Mouse (Mus musculus): ENCODE results near the gene Pfkfb2. TPM values are rescaled to one million over a fixed set of nuclear protein-coding genes. Genes with fewer than 3 reads are reported as not detected.

Pfkfb2 gene
- polyA plus RNA-seq, 1 experiment from 2014 or later, result 6.1 TPM

- Histone ChIP-seq H3K9ac (ENCODE audit: low read length) (no peak overlapping the region), H3K27ac (replicated peaks in 1 of 2; ENCODE audit: control insufficient read depth in 1 of 2, insufficient read depth in 1 of 2, low read depth in 2 of 2, low read length in 2 of 2) (no peak overlapping the region), H3K9me3 (ENCODE audit: control insufficient read depth, low read length) (no peaks in the 10 kb centered on the region), H3K4me1 (ENCODE audit: control insufficient read depth in 2 of 2, insufficient read depth in 2 of 2, low read length in 2 of 2) (0 out of 4 replicates have a peak, but pooled peaks cover 2% of the 10 kb centered on the region in 2 experiments), H3K4me2 (ENCODE audit: low read length) (no peak overlapping the region), H3K4me3 (ENCODE audit: control insufficient read depth in 1 of 2, insufficient read depth in 1 of 2, low read depth in 1 of 2, low read length in 2 of 2) (no peak overlapping the region), H3K36me3 (ENCODE audit: control insufficient read depth, insufficient read depth, low read length) (no peaks in the 10 kb centered on the region), H3K27me3 (ENCODE audit: control insufficient read depth, insufficient read depth, low read length) (no peaks in the 10 kb centered on the region)
- WGBS, result 83% methylated on average over 12 of the region's 12 CpGs
- no peak for ATAC-seq (ENCODE audit: insufficient number of reproducible peaks, insufficient read depth, low FRiP score, low read depth)
Observed at GRCm38 (mm10) chr1:130764027-130764461, 35.0 kb upstream of the Pfkfb2 start.

- Histone ChIP-seq H3K27ac (replicated peaks in 1 of 2; ENCODE audit: control insufficient read depth in 1 of 2, insufficient read depth in 1 of 2, low read depth in 2 of 2, low read length in 2 of 2) (no peak overlapping the region), H3K36me3 (ENCODE audit: control insufficient read depth, insufficient read depth, low read length) (no peaks in the 10 kb centered on the region), H3K4me2 (ENCODE audit: low read length) (no peak overlapping the region), H3K4me3 (ENCODE audit: control insufficient read depth in 1 of 2, insufficient read depth in 1 of 2, low read depth in 1 of 2, low read length in 2 of 2) (no peak overlapping the region), H3K9me3 (ENCODE audit: control insufficient read depth, low read length) (no peaks in the 10 kb centered on the region), H3K27me3 (ENCODE audit: control insufficient read depth, insufficient read depth, low read length) (no peaks in the 10 kb centered on the region), H3K9ac (ENCODE audit: low read length) (no peak overlapping the region), H3K4me1 (ENCODE audit: control insufficient read depth in 2 of 2, insufficient read depth in 2 of 2, low read length in 2 of 2) (0 out of 4 replicates have a peak, but pooled peaks cover 2% of the 10 kb centered on the region in 2 experiments)
- 52% methylated on average over 3 of the region's 3 CpGs for WGBS
- ATAC-seq (ENCODE audit: insufficient number of reproducible peaks, insufficient read depth, low FRiP score, low read depth), result no peak
Observed at GRCm38 (mm10) chr1:130762045-130762760, 33.1 kb upstream of the Pfkfb2 start.

GRCm38 (mm10) chr1:130761597-130761996 is 32.5 kb upstream of the Pfkfb2 start:
- WGBS, result 88% methylated on average over 1 of the region's 1 CpGs

GRCm38 (mm10) chr1:130759689-130760088 is 30.6 kb upstream of the Pfkfb2 start:
- Histone ChIP-seq H3K4me3 (ENCODE audit: control insufficient read depth in 1 of 2, insufficient read depth in 1 of 2, low read depth in 1 of 2, low read length in 2 of 2) (no peak overlapping the region), H3K27ac (replicated peaks in 1 of 2; ENCODE audit: control insufficient read depth in 1 of 2, insufficient read depth in 1 of 2, low read depth in 2 of 2, low read length in 2 of 2) (no peak overlapping the region), H3K9me3 (ENCODE audit: control insufficient read depth, low read length) (no peaks in the 10 kb centered on the region), H3K9ac (ENCODE audit: low read length) (no peak overlapping the region), H3K4me1 (ENCODE audit: control insufficient read depth in 2 of 2, insufficient read depth in 2 of 2, low read length in 2 of 2) (0 out of 4 replicates have a peak, but pooled peaks cover 2% of the 10 kb centered on the region in 2 experiments), H3K27me3 (ENCODE audit: control insufficient read depth, insufficient read depth, low read length) (no peaks in the 10 kb centered on the region), H3K4me2 (ENCODE audit: low read length) (no peak overlapping the region), H3K36me3 (ENCODE audit: control insufficient read depth, insufficient read depth, low read length) (no peaks in the 10 kb centered on the region)
- 18% methylated on average over 9 of the region's 9 CpGs for WGBS
- ATAC-seq (ENCODE audit: insufficient number of reproducible peaks, insufficient read depth, low FRiP score, low read depth), result no peak

More at GRCm38 (mm10) chr1:130761597-130761996, 32.5 kb upstream of the Pfkfb2 start:
- Histone ChIP-seq H3K27ac (replicated peaks in 1 of 2; ENCODE audit: control insufficient read depth in 1 of 2, insufficient read depth in 1 of 2, low read depth in 2 of 2, low read length in 2 of 2) (no peak overlapping the region), H3K27me3 (ENCODE audit: control insufficient read depth, insufficient read depth, low read length) (no peaks in the 10 kb centered on the region), H3K4me3 (ENCODE audit: control insufficient read depth in 1 of 2, insufficient read depth in 1 of 2, low read depth in 1 of 2, low read length in 2 of 2) (no peak overlapping the region), H3K36me3 (ENCODE audit: control insufficient read depth, insufficient read depth, low read length) (no peaks in the 10 kb centered on the region), H3K4me2 (ENCODE audit: low read length) (no peak overlapping the region), H3K4me1 (ENCODE audit: control insufficient read depth in 2 of 2, insufficient read depth in 2 of 2, low read length in 2 of 2) (0 out of 4 replicates have a peak, but pooled peaks cover 2% of the 10 kb centered on the region in 2 experiments), H3K9me3 (ENCODE audit: control insufficient read depth, low read length) (no peaks in the 10 kb centered on the region), H3K9ac (ENCODE audit: low read length) (no peak overlapping the region)
- ATAC-seq (ENCODE audit: insufficient number of reproducible peaks, insufficient read depth, low FRiP score, low read depth), result no peak

- H3K4me3 ChIP-seq (ENCODE audit: control insufficient read depth in 1 of 2, insufficient read depth in 1 of 2, low read depth in 1 of 2, low read length in 2 of 2), result no peak overlapping the region
- peaks cover 0 to 3% of the 10 kb centered on the region in 2 experiments; a peak in 1 of 4 replicates for H3K4me1 ChIP-seq (ENCODE audit: control insufficient read depth in 2 of 2, insufficient read depth in 2 of 2, low read length in 2 of 2)
- no peak overlapping the region for H3K4me2 ChIP-seq (ENCODE audit: low read length)
- no peak overlapping the region for H3K9ac ChIP-seq (ENCODE audit: low read length)
- 56% methylated on average over 3 of the region's 3 CpGs for WGBS
- no peaks in the 10 kb centered on the region for H3K36me3 ChIP-seq (ENCODE audit: control insufficient read depth, insufficient read depth, low read length)
- no peaks in the 10 kb centered on the region for H3K27me3 ChIP-seq (ENCODE audit: control insufficient read depth, insufficient read depth, low read length)
- H3K9me3 ChIP-seq (ENCODE audit: control insufficient read depth, low read length), result no peaks in the 10 kb centered on the region
- no peak for ATAC-seq (ENCODE audit: insufficient number of reproducible peaks, insufficient read depth, low FRiP score, low read depth)
- no peak overlapping the region for H3K27ac ChIP-seq (replicated peaks in 1 of 2; ENCODE audit: control insufficient read depth in 1 of 2, insufficient read depth in 1 of 2, low read depth in 2 of 2, low read length in 2 of 2)
Observed at GRCm38 (mm10) chr1:130746819-130747218, 17.8 kb upstream of the Pfkfb2 start.

GRCm38 (mm10) chr1:130745591-130745990 is 16.5 kb upstream of the Pfkfb2 start:
- WGBS, result 91% methylated on average over 3 of the region's 3 CpGs
- H3K9me3 ChIP-seq (ENCODE audit: control insufficient read depth, low read length), result no peaks in the 10 kb centered on the region
- no peak for ATAC-seq (ENCODE audit: insufficient number of reproducible peaks, insufficient read depth, low FRiP score, low read depth)
- no peaks in the 10 kb centered on the region for H3K36me3 ChIP-seq (ENCODE audit: control insufficient read depth, insufficient read depth, low read length)
- no peak overlapping the region for H3K9ac ChIP-seq (ENCODE audit: low read length)
- H3K27me3 ChIP-seq (ENCODE audit: control insufficient read depth, insufficient read depth, low read length), result no peaks in the 10 kb centered on the region
- H3K27ac ChIP-seq (replicated peaks in 1 of 2; ENCODE audit: control insufficient read depth in 1 of 2, insufficient read depth in 1 of 2, low read depth in 2 of 2, low read length in 2 of 2), result no peak overlapping the region
- H3K4me2 ChIP-seq (ENCODE audit: low read length), result no peak overlapping the region
- H3K4me1 ChIP-seq (ENCODE audit: control insufficient read depth in 2 of 2, insufficient read depth in 2 of 2, low read length in 2 of 2), result peaks cover 10 to 12% of the 10 kb centered on the region in 2 experiments
- H3K4me3 ChIP-seq (ENCODE audit: control insufficient read depth in 1 of 2, insufficient read depth in 1 of 2, low read depth in 1 of 2, low read length in 2 of 2), result no peak overlapping the region

- Histone ChIP-seq H3K9ac (ENCODE audit: low read length) (no peak overlapping the region), H3K4me1 (ENCODE audit: control insufficient read depth in 2 of 2, insufficient read depth in 2 of 2, low read length in 2 of 2) (peaks cover 13 to 15% of the 10 kb centered on the region in 2 experiments), H3K27me3 (ENCODE audit: control insufficient read depth, insufficient read depth, low read length) (no peaks in the 10 kb centered on the region), H3K36me3 (ENCODE audit: control insufficient read depth, insufficient read depth, low read length) (no peaks in the 10 kb centered on the region), H3K4me3 (ENCODE audit: control insufficient read depth in 1 of 2, insufficient read depth in 1 of 2, low read depth in 1 of 2, low read length in 2 of 2) (no peak overlapping the region), H3K4me2 (ENCODE audit: low read length) (no peak overlapping the region), H3K9me3 (ENCODE audit: control insufficient read depth, low read length) (no peaks in the 10 kb centered on the region), H3K27ac (replicated peaks in 1 of 2; ENCODE audit: control insufficient read depth in 1 of 2, insufficient read depth in 1 of 2, low read depth in 2 of 2, low read length in 2 of 2) (no peak overlapping the region)
- ATAC-seq (ENCODE audit: insufficient number of reproducible peaks, insufficient read depth, low FRiP score, low read depth), result no peak
- 88% methylated on average over 5 of the region's 5 CpGs for WGBS
Observed at GRCm38 (mm10) chr1:130744961-130745360, 15.9 kb upstream of the Pfkfb2 start.

Measured in heart, embryonic 14.5 days (tissue).